Mouse (Mus musculus) urinary bladder, postnatal 14 days (tissue): ENCODE data around the gene Lats2.
"Not testable (repeated sequence)": the region's sequence is repeated elsewhere in the genome, so short reads cannot be mapped to it uniquely, and the experiment has no call there.

Experiments
- DNase-seq: peaks from one replicate; pipeline ENCODE4 v3.0.0; 2021; ENCODE audit warnings: low spot score

Gene Lats2

GRCm38 (mm10) chr14:57694246-57694645 is 63.9 kb downstream of the Lats2 start:
- no peak for DNase-seq

- no peak for DNase-seq
Measured at GRCm38 (mm10) chr14:57692517-57693130, 65.6 kb downstream of the Lats2 start.

GRCm38 (mm10) chr14:57691316-57691715 is 66.9 kb downstream of the Lats2 start:
- DNase-seq, result no peak

GRCm38 (mm10) chr14:57690681-57691080 is 67.5 kb downstream of the Lats2 start:
- no peak for DNase-seq

- not testable (repeated sequence) for DNase-seq
Measured at GRCm38 (mm10) chr14:57688066-57688465, 70.1 kb downstream of the Lats2 start.

- DNase-seq, result no peak
Measured at GRCm38 (mm10) chr14:57687441-57687840, 70.7 kb downstream of the Lats2 start.

GRCm38 (mm10) chr14:57686647-57687046 is 71.5 kb downstream of the Lats2 start:
- no peak for DNase-seq

GRCm38 (mm10) chr14:57684579-57684978 is 73.6 kb downstream of the Lats2 start:
- DNase-seq, result peak; percentile 79

GRCm38 (mm10) chr14:57682751-57683150 is 75.4 kb downstream of the Lats2 start:
- DNase-seq, result no peak

GRCm38 (mm10) chr14:57679958-57680535 is 78.1 kb downstream of the Lats2 start:
- DNase-seq, result peak; percentile 84

GRCm38 (mm10) chr14:57679523-57679922 is 78.7 kb downstream of the Lats2 start:
- DNase-seq, result no peak

- no peak for DNase-seq
Measured at GRCm38 (mm10) chr14:57675481-57675880, 82.7 kb downstream of the Lats2 start.

GRCm38 (mm10) chr14:57665628-57665950 is 92.6 kb downstream of the Lats2 start:
- no peak for DNase-seq

- DNase-seq, result peak; percentile 79
Measured at GRCm38 (mm10) chr14:57664822-57665627, 93.2 kb downstream of the Lats2 start, which contains the start of gene Xpo4. TSS of gene Xpo4 (minus strand) at chr14:57665430.

- no peak for DNase-seq
Measured at GRCm38 (mm10) chr14:57664311-57664821, 93.8 kb downstream of the Lats2 start.

GRCm38 (mm10) chr14:57663630-57664029 is 94.6 kb downstream of the Lats2 start:
- no peak for DNase-seq

- no peak for DNase-seq
Measured at GRCm38 (mm10) chr14:57658301-57658700, 99.9 kb downstream of the Lats2 start.

GRCm38 (mm10) chr14:57657500-57657899 is 100.7 kb downstream of the Lats2 start:
- no peak for DNase-seq

GRCm38 (mm10) chr14:57656519-57656918 is 101.7 kb downstream of the Lats2 start:
- DNase-seq, result not testable (repeated sequence)

GRCm38 (mm10) chr14:57649501-57649900 is 108.7 kb downstream of the Lats2 start:
- DNase-seq, result no peak

GRCm38 (mm10) chr14:57646155-57646554 is 112.0 kb downstream of the Lats2 start:
- DNase-seq, result no peak
